Mouse (Mus musculus) forebrain, embryonic 13.5 days (tissue): Measurements from ENCODE around the gene Ptprj. TPM values are rescaled to one million over a fixed set of nuclear protein-coding genes. Genes with fewer than 3 reads are reported as not detected.
"Not testable (repeated sequence)": the region's sequence is repeated elsewhere in the genome, so short reads cannot be mapped to it uniquely, and the experiment has no call there.

Experiments used
- ATAC-seq: fragments of 200-750 bp; cut with Nextera tagmentation; 2 replicates; pipeline ENCODE4 v1.8.0; 2017
- H3K27ac ChIP-seq: fragments of 300-500 bp; sonication (generic); 2 replicates; pipeline ENCODE4 v1.5.1; 2015; ENCODE audit warnings: inconsistent platforms, mild to moderate bottlenecking, moderate library complexity
- H3K27me3 ChIP-seq: fragments of 300-500 bp; sonication (generic); 2 replicates; pipeline ENCODE4 v1.6.1; 2015; ENCODE audit warnings: mild to moderate bottlenecking, inconsistent platforms
- H3K36me3 ChIP-seq: fragments of 300-500 bp; sonication (generic); 2 replicates; pipeline ENCODE4 v1.6.1; 2015; ENCODE audit warnings: mild to moderate bottlenecking, inconsistent platforms; ENCODE audit not compliant: poor library complexity, severe bottlenecking
- H3K4me1 ChIP-seq: fragments of 300-500 bp; sonication (generic); 2 replicates; pipeline ENCODE4 v1.6.1; 2015; ENCODE audit warnings: inconsistent platforms
- H3K4me2 ChIP-seq: fragments of 300-500 bp; sonication (generic); 2 replicates; pipeline ENCODE4 v1.6.1; 2015; ENCODE audit warnings: inconsistent platforms, mild to moderate bottlenecking, moderate library complexity
- H3K4me3 ChIP-seq: fragments of 300-500 bp; sonication (generic); 2 replicates; pipeline ENCODE4 v1.5.1; 2015; ENCODE audit warnings: mild to moderate bottlenecking, inconsistent platforms
- H3K9ac ChIP-seq: fragments of 300-500 bp; sonication (generic); 2 replicates; pipeline ENCODE4 v1.6.1; 2015; ENCODE audit warnings: mild to moderate bottlenecking, inconsistent platforms
- H3K9me3 ChIP-seq: fragments of 300-500 bp; sonication (generic); replicated peaks from 2 replicates; pipeline ENCODE4 v1.6.1; 2016; ENCODE audit warnings: inconsistent platforms
- WGBS: fragments of 180-500 bp; shearing (Covaris S2); methylation state at CpG from one replicate; pipeline ENCODE4 v1.1.7; 2015; 5-methylcytosine and 5-hydroxymethylcytosine counted together
- polyA plus RNA-seq: library from polyadenylated mRNA; unstranded; fragments of >200 nt; fragmentation: Nextera tagmentation; extraction: Ambion mirVana; gene quantifications from 2 replicates; pipeline ENCODE4 v1.2.1, GENCODE M21; 2015

Gene Ptprj
- polyA plus RNA-seq, 1 experiment from 2014 or later = 2.1 TPM

DNA sequence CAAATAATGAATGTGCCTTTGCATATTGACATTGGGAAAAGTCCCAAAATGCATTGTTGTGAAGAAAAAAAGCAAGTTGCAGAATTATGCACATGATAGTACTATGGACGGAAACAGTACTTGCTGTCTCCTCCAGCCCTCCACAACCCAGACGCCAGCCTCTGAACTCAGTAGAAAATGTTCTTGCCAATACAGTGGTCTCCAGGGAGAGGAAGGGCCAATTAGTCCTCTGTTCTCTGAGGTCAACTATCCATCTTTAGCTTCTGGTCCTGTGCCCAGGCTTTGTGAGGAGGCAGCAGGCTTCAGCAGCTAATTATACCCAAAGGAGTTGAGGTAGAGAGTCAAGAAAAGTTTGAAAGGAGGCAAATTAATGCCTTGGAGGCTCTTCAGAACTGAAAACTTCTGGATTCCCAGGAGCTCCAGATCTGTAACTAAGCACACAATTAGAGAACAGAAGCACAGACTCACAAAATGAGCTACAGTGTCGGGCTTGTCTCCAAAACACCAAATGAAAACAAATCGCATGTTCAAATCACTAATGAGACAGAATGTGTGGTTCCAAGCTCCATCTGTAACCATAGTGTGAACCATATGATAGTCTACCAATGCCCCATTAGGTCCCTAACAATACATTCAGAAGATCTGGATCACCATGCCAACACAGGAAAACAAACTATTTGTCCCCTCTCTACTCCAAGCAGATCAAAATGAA is 166.2 kb downstream of the Ptprj start:
- not testable (repeated sequence) for H3K9ac ChIP-seq
- WGBS = 64% methylated on average over 4 of the region's 4 CpGs

DNA sequence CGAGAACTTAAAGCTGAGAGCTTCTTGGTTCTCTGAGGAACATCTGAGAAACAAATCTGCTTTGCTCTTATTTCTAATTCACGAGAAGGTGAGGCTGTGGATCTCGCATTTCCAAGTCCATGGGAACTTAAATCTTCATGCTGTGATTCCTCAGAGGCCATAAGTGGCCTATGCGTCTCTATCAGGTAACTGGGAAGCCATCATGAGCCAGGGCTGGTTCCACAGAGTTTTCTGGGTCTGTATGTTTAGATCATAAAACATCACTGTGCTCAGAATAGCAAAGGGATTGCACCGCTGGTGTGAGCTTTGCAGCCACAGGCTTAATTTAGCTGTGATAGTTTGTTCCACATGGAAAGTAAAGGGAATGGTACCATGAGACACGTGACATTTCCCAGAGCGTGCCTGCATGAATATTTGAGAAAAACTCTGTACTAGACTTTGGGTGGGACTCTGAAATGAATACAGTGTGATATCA is 181.8 kb downstream of the Ptprj start, which contains the start of gene Olfr1274-ps:
TSS of gene Olfr1274-ps (plus strand) at position 51 of the 475 bp plus-strand sequence.
- not testable (repeated sequence) for H3K4me3 ChIP-seq, H3K4me1 ChIP-seq, H3K27ac ChIP-seq, ATAC-seq, H3K9ac ChIP-seq, H3K36me3 ChIP-seq, H3K9me3 ChIP-seq, H3K4me2 ChIP-seq, H3K27me3 ChIP-seq
- WGBS = 81% methylated on average over 5 of the region's 7 CpGs

More for the DNA sequence above, 166.2 kb downstream of the Ptprj start:
- H3K27me3 ChIP-seq, H3K36me3 ChIP-seq, H3K9me3 ChIP-seq, H3K4me1 ChIP-seq, H3K4me3 ChIP-seq, H3K4me2 ChIP-seq, H3K27ac ChIP-seq: not testable (repeated sequence)
- ATAC-seq = peak; percentile 36; the same call in 1 of the 2 replicates

Other genes starting within 250 kb of the Ptprj start
- not detected in 2 replicates for gene Olfr1274-ps, start 182.0 kb downstream of the Ptprj start, polyA plus RNA-seq
- gene Nup160, start 96.6 kb upstream of the Ptprj start, polyA plus RNA-seq = 30.7 and 36.4 TPM in 2 replicates
- 113 and 118 TPM in 2 replicates for gene Fnbp4, start 164.7 kb upstream of the Ptprj start, polyA plus RNA-seq
- gene Agbl2, start 202.1 kb upstream of the Ptprj start, polyA plus RNA-seq = 0.21 and 1.1 TPM in 2 replicates